8 mouse cellular contexts compared by ENCODE assay signal in genomic region chr13:51846868-51847793, GRCm38 (mm10). TPM values are rescaled to one million over a fixed set of nuclear protein-coding genes. Genes with fewer than 3 reads are reported as not detected.
DNase-seq lines count a peak whose midpoint lies in the region; ATAC-seq and TF ChIP-seq lines count a peak whose summit lies in the region.

No protein-coding gene starts in this region.

- peak overlapping the region; percentile 91 for H3K27ac ChIP-seq in brown adipose tissue, adult 24 weeks (replicated peaks; ENCODE audit: low read depth, low read length)
- peak overlapping the region; percentile 85 for H3K27ac ChIP-seq in forebrain, embryonic 11.5 days (ENCODE audit: low read depth, low read length)
- H3K27ac ChIP-seq in heart, postnatal 0 days (ENCODE audit: low read depth), result peak overlapping the region; percentile 94
- peak overlapping the region; percentile 90 for H3K27ac ChIP-seq in liver, postnatal 0 days (ENCODE audit: low read depth)
- H3K27ac ChIP-seq in neural tube, embryonic 15.5 days (replicated peaks), result peak overlapping the region; percentile 79

- TF ChIP-seq CTCF in C2C12 (IDR thresholded peaks at IDR 0.05; ENCODE audit: control insufficient read depth, insufficient read depth, insufficient read length), result no peak
- no peak for TF ChIP-seq CTCF in heart, postnatal 0 days (IDR thresholded peaks at IDR 0.05; ENCODE audit: low read depth)
- no peak for TF ChIP-seq CTCF in liver, postnatal 0 days (IDR thresholded peaks at IDR 0.05; ENCODE audit: low read depth)

- no peaks in the 10 kb centered on the region for H3K9me3 ChIP-seq in forebrain, embryonic 11.5 days (ENCODE audit: control insufficient read depth, low read length)
- H3K9me3 ChIP-seq in heart, postnatal 0 days (replicated peaks; ENCODE audit: control insufficient read depth, low read length), result no peaks in the 10 kb centered on the region
- no peaks in the 10 kb centered on the region for H3K9me3 ChIP-seq in liver, postnatal 0 days (ENCODE audit: low read length)
- no peaks in the 10 kb centered on the region for H3K9me3 ChIP-seq in neural tube, embryonic 15.5 days (replicated peaks)

- DNase-seq in forebrain, embryonic 11.5 days (ENCODE audit: low spot score), result peak; percentile 79
- peak; percentile 63 for DNase-seq in heart, postnatal 0 days (ENCODE audit: low spot score)
- peak; percentile 83 to 88 for DNase-seq in kidney, postnatal 4 days
- peak; percentile 71 for DNase-seq in liver, postnatal 0 days
- DNase-seq in testis, postnatal 14 days (ENCODE audit: low spot score), result peak; percentile 71

- peak overlapping the region; percentile 79 for H3K9ac ChIP-seq in forebrain, embryonic 11.5 days (ENCODE audit: low read length)
- H3K9ac ChIP-seq in heart, postnatal 0 days (replicated peaks; ENCODE audit: low read depth, low read length), result peak overlapping the region; percentile 89
- peak overlapping the region; percentile 88 for H3K9ac ChIP-seq in liver, postnatal 0 days (replicated peaks)
- H3K9ac ChIP-seq in neural tube, embryonic 15.5 days (replicated peaks), result peak overlapping the region; percentile 63

- peaks cover 15% of the 10 kb centered on the region for H3K36me3 ChIP-seq in C2C12 (ENCODE audit: control insufficient read depth, insufficient read depth)
- H3K36me3 ChIP-seq in forebrain, embryonic 11.5 days (ENCODE audit: control insufficient read depth, insufficient read depth, low read length), result no peaks in the 10 kb centered on the region
- H3K36me3 ChIP-seq in heart, postnatal 0 days (replicated peaks; ENCODE audit: control insufficient read depth, insufficient read depth, low read length), result no peaks in the 10 kb centered on the region
- no peaks in the 10 kb centered on the region for H3K36me3 ChIP-seq in liver, postnatal 0 days (replicated peaks; ENCODE audit: insufficient read depth, low read length)
- no peaks in the 10 kb centered on the region for H3K36me3 ChIP-seq in neural tube, embryonic 15.5 days

- TF ChIP-seq EP300 in heart, postnatal 0 days (IDR thresholded peaks at IDR 0.05; ENCODE audit: low read depth), result no peak; the same call in none of the 2 replicates
- TF ChIP-seq EP300 in liver, postnatal 0 days (IDR thresholded peaks at IDR 0.05; ENCODE audit: low read depth), result no peak

- under 1% methylated on average over 63 of the region's 63 CpGs for WGBS in forebrain, embryonic 11.5 days
- under 1% methylated on average over 63 of the region's 63 CpGs for WGBS in heart, postnatal 0 days
- under 1% methylated on average over 59 of the region's 63 CpGs for WGBS in liver, postnatal 0 days (ENCODE audit: insufficient replicate concordance)
- under 1% methylated on average over 63 of the region's 63 CpGs for WGBS in neural tube, embryonic 15.5 days

- H3K4me1 ChIP-seq in brown adipose tissue, adult 24 weeks (ENCODE audit: control insufficient read depth, insufficient read depth, insufficient read length, low read length), result 0 out of 2 replicates have a peak, but pooled peaks cover 3% of the 10 kb centered on the region
- H3K4me1 ChIP-seq in forebrain, embryonic 11.5 days (replicated peaks; ENCODE audit: control insufficient read depth, insufficient read depth, low read length), result peaks cover 25% of the 10 kb centered on the region
- peaks cover 7% of the 10 kb centered on the region; the same call in 1 of the 2 replicates for H3K4me1 ChIP-seq in heart, postnatal 0 days (ENCODE audit: control insufficient read depth, insufficient read depth)
- H3K4me1 ChIP-seq in liver, postnatal 0 days (ENCODE audit: insufficient read depth), result peaks cover 35% of the 10 kb centered on the region
- H3K4me1 ChIP-seq in neural tube, embryonic 15.5 days, result peaks cover 54% of the 10 kb centered on the region

- peak overlapping the region; percentile 99 for H3K4me3 ChIP-seq in C2C12 (ENCODE audit: insufficient read depth, poor library complexity, severe bottlenecking)
- H3K4me3 ChIP-seq in brown adipose tissue, adult 24 weeks (ENCODE audit: insufficient read depth, low read depth, low read length), result peak overlapping the region; percentile 86
- H3K4me3 ChIP-seq in forebrain, embryonic 11.5 days (ENCODE audit: low read depth, low read length), result peak overlapping the region; percentile 54
- H3K4me3 ChIP-seq in heart, postnatal 0 days (ENCODE audit: low read depth, low read length), result peak overlapping the region; percentile 79
- peak overlapping the region; percentile 87 for H3K4me3 ChIP-seq in liver, postnatal 0 days (ENCODE audit: low read depth, low read length)
- peak overlapping the region; percentile 49 for H3K4me3 ChIP-seq in neural tube, embryonic 15.5 days (replicated peaks)

- H3K27me3 ChIP-seq in C2C12 (ENCODE audit: control insufficient read depth, insufficient read depth, insufficient read length), result no peaks in the 10 kb centered on the region
- H3K27me3 ChIP-seq in forebrain, embryonic 11.5 days (ENCODE audit: control insufficient read depth, insufficient read depth, low read length), result peaks cover 39% of the 10 kb centered on the region
- H3K27me3 ChIP-seq in heart, postnatal 0 days (ENCODE audit: control insufficient read depth, insufficient read depth, low read length), result 0 out of 2 replicates have a peak, but pooled peaks cover 7% of the 10 kb centered on the region
- no peaks in the 10 kb centered on the region for H3K27me3 ChIP-seq in liver, postnatal 0 days (ENCODE audit: insufficient read depth, low read length)
- H3K27me3 ChIP-seq in neural tube, embryonic 15.5 days (replicated peaks), result peaks cover 27% of the 10 kb centered on the region

- peak; percentile 14; the same call in 1 of the 2 replicates for ATAC-seq in forebrain, embryonic 11.5 days (replicated peaks; ENCODE audit: low FRiP score)
- ATAC-seq in heart, postnatal 0 days (ENCODE audit: insufficient read depth, low read depth), result peak; percentile 8; the same call in 1 of the 2 replicates
- ATAC-seq in liver, postnatal 0 days, result peak; percentile 9; the same call in 1 of the 2 replicates
- peak; percentile 51; the same call in 1 of the 2 replicates for ATAC-seq in neural tube, embryonic 15.5 days (ENCODE audit: low FRiP score)

- H3K4me2 ChIP-seq in forebrain, embryonic 11.5 days (ENCODE audit: low read depth, low read length, severe bottlenecking), result peak overlapping the region; percentile 83
- peak overlapping the region; percentile 78 for H3K4me2 ChIP-seq in heart, postnatal 0 days (ENCODE audit: low read depth, low read length)
- peak overlapping the region; percentile 99 for H3K4me2 ChIP-seq in liver, postnatal 0 days (ENCODE audit: low read depth, low read length)
- peak overlapping the region; percentile 91 for H3K4me2 ChIP-seq in neural tube, embryonic 15.5 days

- H3K79me3 ChIP-seq in C2C12 (ENCODE audit: low read depth), result peaks cover 20% of the 10 kb centered on the region

- peaks cover 31% of the 10 kb centered on the region for H3K79me2 ChIP-seq in C2C12 (ENCODE audit: control insufficient read depth, insufficient read depth)

- peak overlapping the region; percentile 92 for H3ac ChIP-seq in C2C12 (ENCODE audit: control insufficient read depth, insufficient read length, low read depth)

TF ChIP-seq in C2C12, 6 proteins besides CTCF, POLR2A, EP300 and RAD21:
- TF ChIP-seq MYOG (IDR thresholded peaks at IDR 0.05; ENCODE audit: control insufficient read depth, extremely low read depth, insufficient read length), result no peak
- no peak for TF ChIP-seq MAX (IDR thresholded peaks at IDR 0.05)

RNA-seq across cellular contexts. Expression of gene Gadd45g, which starts 0.7 kb away (rescaled TPM):
- 180 TPM for polyA plus RNA-seq in C2C12 (2012; fragmentation: generic; extraction: Trizol)
- polyA plus RNA-seq in brown adipose tissue, adult 24 weeks (2012; ENCODE audit: insufficient read depth, insufficient read length, missing spikeins), result 23.0 and 54.1 TPM in 2 replicates
- 157 and 169 TPM in 2 replicates for polyA plus RNA-seq in forebrain, embryonic 11.5 days (2014; fragmentation: Nextera tagmentation; extraction: Ambion mirVana)
- 18.7 and 30.4 TPM in 2 replicates for total RNA-seq in heart, postnatal 0 days (2014; rRNA removed; ENCODE audit: low replicate concordance)
- 33.2 and 46.6 TPM in 2 replicates for polyA plus RNA-seq in heart, postnatal 0 days (2015; fragmentation: Nextera tagmentation; extraction: Ambion mirVana)
- polyA plus RNA-seq in liver, postnatal 0 days (2015; fragmentation: Nextera tagmentation; extraction: Ambion mirVana), result 16.3 and 20.6 TPM in 2 replicates
- 32.1 and 35.4 TPM in 2 replicates for polyA plus RNA-seq in neural tube, embryonic 15.5 days (2015; fragmentation: Nextera tagmentation; extraction: Ambion mirVana)

RNA-seq across cellular contexts. Expression of gene Sema4d, which starts 53.6 kb away (rescaled TPM):
- polyA plus RNA-seq in C2C12 (2012; fragmentation: generic; extraction: Trizol), result 0.20 TPM
- 1.0 and 1.3 TPM in 2 replicates for polyA plus RNA-seq in brown adipose tissue, adult 24 weeks (2012; ENCODE audit: insufficient read depth, insufficient read length, missing spikeins)
- polyA plus RNA-seq in forebrain, embryonic 11.5 days (2014; fragmentation: Nextera tagmentation; extraction: Ambion mirVana), result 8.3 and 8.4 TPM in 2 replicates
- total RNA-seq in heart, postnatal 0 days (2014; rRNA removed; ENCODE audit: low replicate concordance), result 11.6 and 12.6 TPM in 2 replicates
- polyA plus RNA-seq in heart, postnatal 0 days (2015; fragmentation: Nextera tagmentation; extraction: Ambion mirVana), result 16.7 and 18.2 TPM in 2 replicates
- 2.9 and 3.9 TPM in 2 replicates for polyA plus RNA-seq in liver, postnatal 0 days (2015; fragmentation: Nextera tagmentation; extraction: Ambion mirVana)
- 15.2 and 17.9 TPM in 2 replicates for polyA plus RNA-seq in neural tube, embryonic 15.5 days (2015; fragmentation: Nextera tagmentation; extraction: Ambion mirVana)

Comparison
In these comparisons a context has a peak if more than half of its experiments do, and no peak if none do; other contexts are left out.
1. Peak in every context shown above with its lines: DNase-seq, ATAC-seq, H3K4me3 ChIP-seq and H3K27ac ChIP-seq.
2. H3K4me3 ChIP-seq: peak in every context shown above with its lines; median percentile 99 in C2C12; 87 in liver, postnatal 0 days; 86 in brown adipose tissue, adult 24 weeks; 79 in heart, postnatal 0 days; 54 in forebrain, embryonic 11.5 days; 49 in neural tube, embryonic 15.5 days.